Mouse (Mus musculus): Measurements from ENCODE around the gene Ccdc153.
A peak's percentile ranks its signal among the peaks of the same experiment; 100 is the strongest.

Ccdc153 gene

GRCm38 (mm10) chr9:44247907-44248306 is 7.4 kb downstream of the Ccdc153 start:
- no peak for TF ChIP-seq POU5F1 (IDR thresholded peaks at IDR 0.05; ENCODE audit: borderline replicate concordance, low read length)
- Histone ChIP-seq H3K4me1 (replicated peaks; ENCODE audit: low read depth, low read length) (peaks cover 50% of the 10 kb centered on the region), H3K27me3 (ENCODE audit: insufficient read depth, low read length) (peaks cover 44% of the 10 kb centered on the region), H3K9me3 (ENCODE audit: low read length) (no peaks in the 10 kb centered on the region), H3K4me3 (replicated peaks; ENCODE audit: low read length) (0 out of 2 replicates have a peak overlapping the region, but pooled peaks have one; percentile 55), H3K36me3 (ENCODE audit: insufficient read depth, low read length) (no peaks in the 10 kb centered on the region)

- H3K4me1 ChIP-seq (replicated peaks; ENCODE audit: low read depth, low read length) = peaks cover 58% of the 10 kb centered on the region
- no peaks in the 10 kb centered on the region for H3K9me3 ChIP-seq (ENCODE audit: low read length)
- TF ChIP-seq POU5F1 (IDR thresholded peaks at IDR 0.05; ENCODE audit: borderline replicate concordance, low read length) (no peak), NANOG (IDR thresholded peaks at IDR 0.05; ENCODE audit: borderline replicate concordance, low read length) (no peak), CTCF (conservative IDR thresholded peaks at IDR 0.05; ENCODE audit: low read length) (peak; percentile 24)
- H3K4me3 ChIP-seq (replicated peaks; ENCODE audit: low read length) = peak overlapping the region; percentile 55
- peaks cover 54% of the 10 kb centered on the region for H3K27me3 ChIP-seq (ENCODE audit: insufficient read depth, low read length)
- H3K36me3 ChIP-seq (ENCODE audit: insufficient read depth, low read length) = no peaks in the 10 kb centered on the region
Measured at GRCm38 (mm10) chr9:44249181-44250146, 9.0 kb downstream of the Ccdc153 start.

GRCm38 (mm10) chr9:44250445-44250844 is 10.0 kb downstream of the Ccdc153 start:
- peaks cover 58% of the 10 kb centered on the region for H3K4me1 ChIP-seq (replicated peaks; ENCODE audit: low read depth, low read length)
- no peaks in the 10 kb centered on the region for H3K36me3 ChIP-seq (ENCODE audit: insufficient read depth, low read length)
- peak overlapping the region; percentile 55; the same call in 1 of the 2 replicates for H3K4me3 ChIP-seq (replicated peaks; ENCODE audit: low read length)
- no peaks in the 10 kb centered on the region for H3K9me3 ChIP-seq (ENCODE audit: low read length)
- H3K27me3 ChIP-seq (ENCODE audit: insufficient read depth, low read length) = peaks cover 54% of the 10 kb centered on the region
- TF ChIP-seq CTCF (conservative IDR thresholded peaks at IDR 0.05; ENCODE audit: low read length) = no peak
- no peak for TF ChIP-seq NANOG (IDR thresholded peaks at IDR 0.05; ENCODE audit: borderline replicate concordance, low read length)
- TF ChIP-seq POU5F1 (IDR thresholded peaks at IDR 0.05; ENCODE audit: borderline replicate concordance, low read length) = no peak

GRCm38 (mm10) chr9:44251314-44251713 is 10.8 kb downstream of the Ccdc153 start, which contains the start of gene Pdzd3:
Gene Pdzd3 (minus strand): TSS chr9:44251471.
- Histone ChIP-seq H3K27me3 (ENCODE audit: insufficient read depth, low read length) (peaks cover 54% of the 10 kb centered on the region), H3K36me3 (ENCODE audit: insufficient read depth, low read length) (no peaks in the 10 kb centered on the region), H3K9me3 (ENCODE audit: low read length) (no peaks in the 10 kb centered on the region), H3K4me1 (replicated peaks; ENCODE audit: low read depth, low read length) (peaks cover 61% of the 10 kb centered on the region), H3K4me3 (replicated peaks; ENCODE audit: low read length) (peak within 1 kb of the TSS; percentile 55; the same call in 1 of the 2 replicates)
- TF ChIP-seq NANOG (IDR thresholded peaks at IDR 0.05; ENCODE audit: borderline replicate concordance, low read length) = no peak
- TF ChIP-seq POU5F1 (IDR thresholded peaks at IDR 0.05; ENCODE audit: borderline replicate concordance, low read length) = no peak
- no peak for TF ChIP-seq CTCF (conservative IDR thresholded peaks at IDR 0.05; ENCODE audit: low read length)

- TF ChIP-seq CTCF (conservative IDR thresholded peaks at IDR 0.05; ENCODE audit: low read length) (no peak), POU5F1 (IDR thresholded peaks at IDR 0.05; ENCODE audit: borderline replicate concordance, low read length) (no peak), NANOG (IDR thresholded peaks at IDR 0.05; ENCODE audit: borderline replicate concordance, low read length) (no peak)
- peak overlapping the region; percentile 46 for H3K4me3 ChIP-seq (replicated peaks; ENCODE audit: low read length)
- no peaks in the 10 kb centered on the region for H3K36me3 ChIP-seq (ENCODE audit: insufficient read depth, low read length)
- peaks cover 42% of the 10 kb centered on the region for H3K27me3 ChIP-seq (ENCODE audit: insufficient read depth, low read length)
- peaks cover 59% of the 10 kb centered on the region for H3K4me1 ChIP-seq (replicated peaks; ENCODE audit: low read depth, low read length)
- H3K9me3 ChIP-seq (ENCODE audit: low read length) = no peaks in the 10 kb centered on the region
Measured at GRCm38 (mm10) chr9:44253441-44253840, 13.0 kb downstream of the Ccdc153 start.

- TF ChIP-seq POU5F1 (IDR thresholded peaks at IDR 0.05; ENCODE audit: borderline replicate concordance, low read length) (no peak), CTCF (conservative IDR thresholded peaks at IDR 0.05; ENCODE audit: low read length) (no peak), NANOG (IDR thresholded peaks at IDR 0.05; ENCODE audit: borderline replicate concordance, low read length) (no peak)
- H3K4me1 ChIP-seq (replicated peaks; ENCODE audit: low read depth, low read length) = peaks cover 47% of the 10 kb centered on the region
- no peaks in the 10 kb centered on the region for H3K9me3 ChIP-seq (ENCODE audit: low read length)
- H3K36me3 ChIP-seq (ENCODE audit: insufficient read depth, low read length) = no peaks in the 10 kb centered on the region
- no peak overlapping the region for H3K4me3 ChIP-seq (replicated peaks; ENCODE audit: low read length)
- H3K27me3 ChIP-seq (ENCODE audit: insufficient read depth, low read length) = peaks cover 31% of the 10 kb centered on the region
Measured at GRCm38 (mm10) chr9:44254508-44255135, 14.1 kb downstream of the Ccdc153 start.

- Histone ChIP-seq H3K4me3 (replicated peaks; ENCODE audit: low read length) (no peak overlapping the region), H3K27me3 (ENCODE audit: insufficient read depth, low read length) (peaks cover 26% of the 10 kb centered on the region), H3K4me1 (replicated peaks; ENCODE audit: low read depth, low read length) (peaks cover 42% of the 10 kb centered on the region), H3K36me3 (ENCODE audit: insufficient read depth, low read length) (no peaks in the 10 kb centered on the region), H3K9me3 (ENCODE audit: low read length) (no peaks in the 10 kb centered on the region)
- no peak for TF ChIP-seq CTCF (conservative IDR thresholded peaks at IDR 0.05; ENCODE audit: low read length)
Measured at GRCm38 (mm10) chr9:44255136-44255521, 14.7 kb downstream of the Ccdc153 start.

GRCm38 (mm10) chr9:44256213-44256612 is 15.7 kb downstream of the Ccdc153 start:
- Histone ChIP-seq H3K27me3 (ENCODE audit: insufficient read depth, low read length) (peaks cover 23% of the 10 kb centered on the region), H3K4me3 (replicated peaks; ENCODE audit: low read length) (0 out of 2 replicates have a peak overlapping the region, but pooled peaks have one; percentile 17), H3K36me3 (ENCODE audit: insufficient read depth, low read length) (no peaks in the 10 kb centered on the region), H3K4me1 (replicated peaks; ENCODE audit: low read depth, low read length) (peaks cover 36% of the 10 kb centered on the region), H3K9me3 (ENCODE audit: low read length) (no peaks in the 10 kb centered on the region)
- TF ChIP-seq POU5F1 (IDR thresholded peaks at IDR 0.05; ENCODE audit: borderline replicate concordance, low read length) = no peak
